23 mouse cellular contexts compared by ENCODE assay signal in the genomic region with DNA sequence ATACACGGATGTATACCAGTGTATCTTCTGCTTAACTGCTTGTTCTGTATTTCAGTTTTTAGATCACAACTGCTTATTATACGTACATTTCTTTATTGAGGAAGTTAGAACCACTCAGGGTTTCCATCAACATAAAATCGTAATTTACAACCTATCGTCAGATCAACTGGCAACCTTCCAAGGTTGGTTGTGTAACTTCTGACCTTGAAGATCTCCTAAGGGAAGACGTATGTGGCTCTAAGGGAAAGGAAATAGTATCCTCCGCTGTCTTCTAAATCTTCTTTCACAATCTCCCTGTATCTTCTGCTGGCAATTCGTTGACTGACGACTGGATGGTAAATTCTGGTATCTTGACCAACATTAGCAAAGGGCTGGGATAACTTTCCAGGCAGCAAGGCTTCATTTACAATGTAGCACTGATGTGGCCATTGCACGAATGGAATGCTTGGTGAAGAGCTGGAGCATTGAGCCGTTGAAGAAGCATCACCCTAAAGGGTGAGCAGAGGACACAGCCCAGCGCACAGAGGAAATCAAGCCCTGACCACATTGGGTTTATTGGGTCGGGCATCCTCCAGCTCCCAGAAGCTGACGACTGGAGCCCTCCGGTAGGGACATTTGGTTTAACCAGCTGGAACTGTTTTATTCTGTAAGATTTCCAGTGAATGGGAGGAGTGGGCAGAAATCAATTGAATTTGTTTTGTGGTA. TPM values are rescaled to one million over a fixed set of nuclear protein-coding genes. Genes with fewer than 3 reads are reported as not detected.
A peak's percentile ranks its signal among the peaks of the same experiment; 100 is the strongest.
DNase-seq lines count a peak whose midpoint lies in the region; ATAC-seq and TF ChIP-seq lines count a peak whose summit lies in the region.
"Had no signal": no experiment of that assay in that cellular context is flagged by ENCODE, and none has a peak within 500 bp of the region (broad histone marks: within the 10 kb centered on the region; RNA-seq: fewer than 3 reads in every experiment).

No protein-coding gene starts in this region.

- TF ChIP-seq CTCF in lung, adult 2 months (IDR thresholded peaks at IDR 0.05; ENCODE audit: insufficient read depth, low read length) = no peak

- peak; percentile 74 for ATAC-seq in kidney, embryonic 15.5 days (replicated peaks; ENCODE audit: low FRiP score)
- ATAC-seq in common myeloid progenitor, adult 5-6 weeks (replicated peaks; ENCODE audit: low read depth, poor library complexity, severe bottlenecking) = peak; percentile 41
- peak; percentile 82 for ATAC-seq in kidney, embryonic 16.5 days (ENCODE audit: low FRiP score, low TSS enrichment)
- ATAC-seq: forebrain, embryonic 14.5 days; midbrain, embryonic 16.5 days had no signal

- H3K4me1 ChIP-seq in kidney, embryonic 15.5 days = peaks cover 4% of the 10 kb centered on the region; the same call in 1 of the 2 replicates
- peaks cover 12% of the 10 kb centered on the region for H3K4me1 ChIP-seq in kidney, embryonic 16.5 days (ENCODE audit: insufficient read depth, low read length)
- peaks cover 8% of the 10 kb centered on the region for H3K4me1 ChIP-seq in embryonic facial prominence, embryonic 10.5 days
- H3K4me1 ChIP-seq in lung, adult 2 months (ENCODE audit: control insufficient read depth, insufficient read depth, low read length) = no peaks in the 10 kb centered on the region

- no peak for TF ChIP-seq POLR2A in lung, adult 2 months (IDR thresholded peaks at IDR 0.05; ENCODE audit: borderline replicate concordance, extremely low read depth, low read depth, low read length)

- no peak overlapping the region for H3K4me3 ChIP-seq in kidney, embryonic 15.5 days (replicated peaks)
- no peak overlapping the region for H3K4me3 ChIP-seq in kidney, embryonic 16.5 days (ENCODE audit: low read length)
- H3K4me3 ChIP-seq in embryonic facial prominence, embryonic 10.5 days = no peak overlapping the region
- H3K4me3 ChIP-seq in lung, adult 2 months (replicated peaks; ENCODE audit: extremely low read depth, low read depth, low read length) = no peak overlapping the region
- H3K4me3 ChIP-seq: heart, embryonic 12.5 days; limb, embryonic 13.5 days; liver, embryonic 15.5 days had no signal

- no peak overlapping the region for H3K27ac ChIP-seq in kidney, embryonic 15.5 days
- no peak overlapping the region for H3K27ac ChIP-seq in kidney, embryonic 16.5 days (ENCODE audit: low read length)
- H3K27ac ChIP-seq in embryonic facial prominence, embryonic 10.5 days (replicated peaks) = no peak overlapping the region
- H3K27ac ChIP-seq: limb, embryonic 13.5 days; liver, embryonic 15.5 days; stomach, postnatal 0 days had no signal

- DNase-seq in kidney, adult 11 months = no peak
- no peak for DNase-seq in embryonic facial prominence, embryonic 10.5 days (ENCODE audit: low spot score)
- no peak for DNase-seq in lung, adult 2 months
- no peak for DNase-seq in liver
- DNase-seq: cerebellum, adult 11-12 months; cerebellum, postnatal 25 days; gastrocnemius, postnatal 25 days; heart, postnatal 4 days; lung, postnatal 10 days; right cerebral cortex, postnatal 14 days had no signal

- no peak overlapping the region for H3K9ac ChIP-seq in kidney, embryonic 15.5 days
- no peak overlapping the region for H3K9ac ChIP-seq in kidney, embryonic 16.5 days (replicated peaks; ENCODE audit: low read length)
- H3K9ac ChIP-seq: heart, embryonic 12.5 days; limb, embryonic 13.5 days; liver, embryonic 15.5 days had no signal

- H3K9me3 ChIP-seq in kidney, embryonic 15.5 days (replicated peaks) = no peaks in the 10 kb centered on the region
- H3K9me3 ChIP-seq in kidney, embryonic 16.5 days (ENCODE audit: low read length) = no peaks in the 10 kb centered on the region
- H3K9me3 ChIP-seq in embryonic facial prominence, embryonic 10.5 days = no peaks in the 10 kb centered on the region
- H3K9me3 ChIP-seq: limb, embryonic 13.5 days; liver, embryonic 15.5 days had no signal

- no peak overlapping the region for H3K4me2 ChIP-seq in kidney, embryonic 15.5 days
- peak overlapping the region; percentile 8; the same call in 1 of the 2 replicates for H3K4me2 ChIP-seq in kidney, embryonic 16.5 days (replicated peaks; ENCODE audit: low read depth, low read length)
- H3K4me2 ChIP-seq: heart, embryonic 12.5 days; limb, embryonic 13.5 days; liver, embryonic 15.5 days had no signal

- WGBS in kidney, embryonic 15.5 days = 41% methylated on average over 14 of the region's 14 CpGs
- 41% methylated on average over 14 of the region's 14 CpGs for WGBS in kidney, embryonic 16.5 days
- WGBS in embryonic facial prominence, embryonic 10.5 days = 84% methylated on average over 14 of the region's 14 CpGs
- 63% methylated on average over 14 of the region's 14 CpGs for WGBS in lung, adult 2 months

- no peaks in the 10 kb centered on the region for H3K27me3 ChIP-seq in kidney, embryonic 15.5 days
- H3K27me3 ChIP-seq in kidney, embryonic 16.5 days (ENCODE audit: insufficient read depth, low read length) = no peaks in the 10 kb centered on the region
- H3K27me3 ChIP-seq in embryonic facial prominence, embryonic 10.5 days (replicated peaks; ENCODE audit: low read depth, poor library complexity, severe bottlenecking) = no peaks in the 10 kb centered on the region
- H3K27me3 ChIP-seq: heart, embryonic 12.5 days; limb, embryonic 13.5 days had no signal

- H3K36me3 ChIP-seq in kidney, embryonic 15.5 days = no peaks in the 10 kb centered on the region
- no peaks in the 10 kb centered on the region for H3K36me3 ChIP-seq in kidney, embryonic 16.5 days (ENCODE audit: insufficient read depth, low read length)
- H3K36me3 ChIP-seq in embryonic facial prominence, embryonic 10.5 days (replicated peaks) = no peaks in the 10 kb centered on the region
- H3K36me3 ChIP-seq: heart, embryonic 12.5 days; limb, embryonic 13.5 days; liver, embryonic 15.5 days had no signal

RNA-seq across cellular contexts. Expression of gene 1700029F12Rik, which starts 43.4 kb away (rescaled TPM):
- not detected in 2 replicates for polyA plus RNA-seq in kidney, embryonic 15.5 days (2015; fragmentation: Nextera tagmentation; extraction: Ambion mirVana)
- total RNA-seq in common myeloid progenitor, adult 5-6 weeks (2017) = not detected in 2 replicates
- not detected in 2 replicates for polyA plus RNA-seq in kidney, embryonic 16.5 days (2015; fragmentation: Nextera tagmentation; extraction: Ambion mirVana)
- not detected in 2 replicates for polyA plus RNA-seq in embryonic facial prominence, embryonic 10.5 days (2016; fragmentation: Nextera tagmentation; extraction: Ambion mirVana)
- polyA plus RNA-seq in lung, adult 2 months (2012; rRNA removed) = not detected in 2 replicates
- total RNA-seq: gastrocnemius, postnatal 25 days; heart, postnatal 4 days; left cerebral cortex, postnatal 10 days; megakaryocyte-erythroid progenitor cell, adult 5-6 weeks had no signal
- polyA plus RNA-seq: brain, embryonic 14.5 days; forebrain, embryonic 14.5 days; heart, embryonic 12.5 days; limb, embryonic 13.5 days; liver, embryonic 15.5 days; midbrain, embryonic 16.5 days; neural tube, embryonic 11.5 days; stomach, postnatal 0 days had no signal
